Mouse (Mus musculus) embryonic fibroblast, embryonic 13.5 days (primary cell): ENCODE results near the gene Gse1.

ENCODE experiments used
- CTCF ChIP-seq: IDR thresholded peaks from 2 replicates; pipeline ENCODE4 v1.5.1; 2011; ENCODE audit warnings: mild to moderate bottlenecking, control low read depth, low read length, moderate library complexity, borderline replicate concordance; ENCODE audit not compliant: insufficient read depth
- POLR2A ChIP-seq: IDR thresholded peaks from 2 replicates; pipeline ENCODE4 v1.6.1; 2011; ENCODE audit warnings: low read depth, mild to moderate bottlenecking, control low read depth, low read length, moderate library complexity

- TF ChIP-seq CTCF, result no peak
- no peak for TF ChIP-seq POLR2A
These were observed 247.4 kb downstream of the Gse1 start for GRCm38 (mm10) chr8:120475462-120476201.
